9 mouse cellular contexts compared by ENCODE assay signal in the genomic region with DNA sequence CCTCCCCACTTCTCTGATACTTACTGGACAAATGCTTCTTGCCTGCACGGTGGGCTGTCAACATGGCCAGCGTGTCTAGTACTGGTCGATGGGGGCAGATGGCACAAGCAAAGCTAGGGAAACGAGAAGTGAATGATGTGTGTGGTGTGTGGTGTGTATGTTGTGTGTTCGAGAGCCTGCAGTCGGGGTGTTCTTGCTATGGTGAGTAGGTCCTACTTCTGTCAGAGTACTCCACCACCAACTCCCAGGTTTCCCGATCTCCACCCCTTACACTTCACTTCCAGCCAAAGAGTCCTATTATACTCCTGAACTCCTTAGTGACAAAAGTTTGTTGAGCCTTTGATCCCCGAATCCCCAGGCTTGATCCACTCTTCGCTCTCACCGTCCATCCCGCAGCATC. TPM values are rescaled to one million over a fixed set of nuclear protein-coding genes. Genes with fewer than 3 reads are reported as not detected.
DNase-seq lines count a peak whose midpoint lies in the region; ATAC-seq and TF ChIP-seq lines count a peak whose summit lies in the region.
"Had no signal": no experiment of that assay in that cellular context is flagged by ENCODE, and none has a peak within 500 bp of the region (broad histone marks: within the 10 kb centered on the region; RNA-seq: fewer than 3 reads in every experiment).

No protein-coding gene starts in this region.

- WGBS in heart, embryonic 10.5 days, result 56% methylated on average over 11 of the region's 11 CpGs
- 56% methylated on average over 11 of the region's 11 CpGs for WGBS in forebrain, embryonic 15.5 days
- WGBS in liver, embryonic 15.5 days (ENCODE audit: insufficient replicate concordance), result 51% methylated on average over 11 of the region's 11 CpGs

- peak; percentile 13; the same call in 1 of the 2 replicates for ATAC-seq in forebrain, embryonic 15.5 days (replicated peaks)
- no peak for ATAC-seq in liver, embryonic 15.5 days (ENCODE audit: insufficient read depth)

- H3K36me3 ChIP-seq in heart, embryonic 10.5 days, result peaks cover 42% of the 10 kb centered on the region
- peaks cover 38% of the 10 kb centered on the region for H3K36me3 ChIP-seq in E14TG2a.4 (ENCODE audit: insufficient read depth, low read length)
- peaks cover 22% of the 10 kb centered on the region for H3K36me3 ChIP-seq in forebrain, embryonic 15.5 days
- H3K36me3 ChIP-seq in liver, embryonic 15.5 days (replicated peaks), result peaks cover 28% of the 10 kb centered on the region

- peaks cover 20% of the 10 kb centered on the region for H3K4me1 ChIP-seq in heart, embryonic 10.5 days
- H3K4me1 ChIP-seq in E14TG2a.4 (replicated peaks; ENCODE audit: low read depth, low read length), result peaks cover 54% of the 10 kb centered on the region
- peaks cover 21% of the 10 kb centered on the region for H3K4me1 ChIP-seq in forebrain, embryonic 15.5 days
- peaks cover 31% of the 10 kb centered on the region for H3K4me1 ChIP-seq in liver, embryonic 15.5 days (replicated peaks)

- peak overlapping the region; percentile 92 for H3K27ac ChIP-seq in heart, embryonic 10.5 days
- peak overlapping the region; percentile 79 for H3K27ac ChIP-seq in forebrain, embryonic 15.5 days (replicated peaks)
- peak overlapping the region; percentile 86 for H3K27ac ChIP-seq in liver, embryonic 15.5 days (replicated peaks)

- peak overlapping the region; percentile 71 for H3K4me3 ChIP-seq in heart, embryonic 10.5 days
- H3K4me3 ChIP-seq in E14TG2a.4 (replicated peaks; ENCODE audit: low read length), result peak overlapping the region; percentile 84
- peak overlapping the region; percentile 68 for H3K4me3 ChIP-seq in forebrain, embryonic 15.5 days
- H3K4me3 ChIP-seq in liver, embryonic 15.5 days (replicated peaks), result peak overlapping the region; percentile 71

- H3K9ac ChIP-seq in forebrain, embryonic 15.5 days (replicated peaks), result peak overlapping the region; percentile 76
- H3K9ac ChIP-seq in liver, embryonic 15.5 days, result peak overlapping the region; percentile 63

- intact Hi-C loops in heart, postnatal 10 days (cut with DNase I), result no loop called here

- TF ChIP-seq CTCF in E14TG2a.4 (conservative IDR thresholded peaks at IDR 0.05; ENCODE audit: low read length), result no peak

- H3K27me3 ChIP-seq in heart, embryonic 10.5 days (ENCODE audit: insufficient read depth, poor library complexity, severe bottlenecking), result no peaks in the 10 kb centered on the region
- H3K27me3 ChIP-seq in E14TG2a.4 (ENCODE audit: insufficient read depth, low read length), result no peaks in the 10 kb centered on the region
- no peaks in the 10 kb centered on the region for H3K27me3 ChIP-seq in forebrain, embryonic 15.5 days
- no peaks in the 10 kb centered on the region for H3K27me3 ChIP-seq in liver, embryonic 15.5 days

- H3K9me3 ChIP-seq in heart, embryonic 10.5 days, result no peaks in the 10 kb centered on the region
- H3K9me3 ChIP-seq in E14TG2a.4 (ENCODE audit: low read length), result no peaks in the 10 kb centered on the region
- no peaks in the 10 kb centered on the region for H3K9me3 ChIP-seq in forebrain, embryonic 15.5 days
- no peaks in the 10 kb centered on the region for H3K9me3 ChIP-seq in liver, embryonic 15.5 days (replicated peaks)

- peak overlapping the region; percentile 90 for H3K4me2 ChIP-seq in forebrain, embryonic 15.5 days (replicated peaks)
- H3K4me2 ChIP-seq in liver, embryonic 15.5 days, result peak overlapping the region; percentile 87

- no peak for DNase-seq in heart, embryonic 10.5 days (ENCODE audit: low spot score)
- DNase-seq in heart, postnatal 10 days, result no peak
- DNase-seq in adrenal gland, adult 8-10 months, result no peak
- no peak for DNase-seq in gastrocnemius, postnatal 25 days
- DNase-seq in lung, postnatal 14 days, result no peak

RNA-seq across cellular contexts. Expression of gene Scnm1, which starts 0.6 kb away (rescaled TPM):
- polyA plus RNA-seq in heart, embryonic 10.5 days (2016; fragmentation: Nextera tagmentation; extraction: Ambion mirVana), result 55.3 and 60.9 TPM in 2 replicates
- total RNA-seq in heart, postnatal 10 days (2021), result 10 to 100 TPM; 28.9 to 34.9 TPM
- 105 and 108 TPM in 2 replicates for polyA plus RNA-seq in forebrain, embryonic 15.5 days (2015; fragmentation: Nextera tagmentation; extraction: Ambion mirVana)
- polyA plus RNA-seq in liver, embryonic 15.5 days (2015; fragmentation: Nextera tagmentation; extraction: Ambion mirVana), result 25.6 and 26.1 TPM in 2 replicates
- 10 to 100 TPM; 30.8 to 58.2 (median 43.5) TPM for total RNA-seq in adrenal gland, adult 8-10 months (2022)
- 10 to 100 TPM; 26.6 to 34.1 TPM for total RNA-seq in gastrocnemius, postnatal 25 days (2021)

RNA-seq across cellular contexts. Expression of gene Lysmd1, which starts 0.7 kb away (rescaled TPM):
- 8.7 and 10.1 TPM in 2 replicates for polyA plus RNA-seq in heart, embryonic 10.5 days (2016; fragmentation: Nextera tagmentation; extraction: Ambion mirVana)
- total RNA-seq in heart, postnatal 10 days (2021), result 1 to 10 TPM; 8.0 to 8.6 TPM
- 39.8 and 42.2 TPM in 2 replicates for polyA plus RNA-seq in forebrain, embryonic 15.5 days (2015; fragmentation: Nextera tagmentation; extraction: Ambion mirVana)
- 7.1 and 8.3 TPM in 2 replicates for polyA plus RNA-seq in liver, embryonic 15.5 days (2015; fragmentation: Nextera tagmentation; extraction: Ambion mirVana)
- total RNA-seq in adrenal gland, adult 8-10 months (2022), result 10 to 100 TPM in 3 of 4 experiments, 1 to 10 TPM in 1; 8.4 to 11.4 (median 10.4) TPM
- 1 to 10 TPM; 6.4 to 7.0 TPM for total RNA-seq in gastrocnemius, postnatal 25 days (2021)

RNA-seq across cellular contexts. Expression of gene Tmod4, which starts 8.9 kb away (rescaled TPM):
- polyA plus RNA-seq in heart, embryonic 10.5 days (2016; fragmentation: Nextera tagmentation; extraction: Ambion mirVana), result 0.70 and 0.90 TPM in 2 replicates
- 1 to 10 TPM; 9.6 to 9.9 TPM for total RNA-seq in heart, postnatal 10 days (2021)
- 0.74 and 1.1 TPM in 2 replicates for polyA plus RNA-seq in forebrain, embryonic 15.5 days (2015; fragmentation: Nextera tagmentation; extraction: Ambion mirVana)
- 0.53 and 0.88 TPM in 2 replicates for polyA plus RNA-seq in liver, embryonic 15.5 days (2015; fragmentation: Nextera tagmentation; extraction: Ambion mirVana)
- 1 to 10 TPM in 1 of 4 experiments, under 1 TPM in 1, not detected in 2; 0.56 to 1.5 TPM for total RNA-seq in adrenal gland, adult 8-10 months (2022)
- 100 to 1,000 TPM; 481 to 623 TPM for total RNA-seq in gastrocnemius, postnatal 25 days (2021)
- total RNA-seq: common myeloid progenitor, adult 5-6 weeks had no signal

RNA-seq across cellular contexts. Expression of gene Tnfaip8l2, which starts 9.0 kb away (rescaled TPM):
- 0.21 and 1.2 TPM in 2 replicates for polyA plus RNA-seq in heart, embryonic 10.5 days (2016; fragmentation: Nextera tagmentation; extraction: Ambion mirVana)
- 1 to 10 TPM; 1.7 to 1.8 TPM for total RNA-seq in heart, postnatal 10 days (2021)
- 2.5 and 3.6 TPM in 2 replicates for polyA plus RNA-seq in forebrain, embryonic 15.5 days (2015; fragmentation: Nextera tagmentation; extraction: Ambion mirVana)
- polyA plus RNA-seq in liver, embryonic 15.5 days (2015; fragmentation: Nextera tagmentation; extraction: Ambion mirVana), result 9.3 and 9.8 TPM in 2 replicates
- 1 to 10 TPM; 1.8 to 5.0 (median 3.2) TPM for total RNA-seq in adrenal gland, adult 8-10 months (2022)
- under 1 TPM; 0.48 to 0.97 TPM for total RNA-seq in gastrocnemius, postnatal 25 days (2021)

RNA-seq across cellular contexts. Expression of gene Vps72, which starts 22.4 kb away (rescaled TPM):
- polyA plus RNA-seq in heart, embryonic 10.5 days (2016; fragmentation: Nextera tagmentation; extraction: Ambion mirVana), result 124 and 172 TPM in 2 replicates
- total RNA-seq in heart, postnatal 10 days (2021), result 10 to 100 TPM; 39.0 to 53.0 TPM
- 235 and 247 TPM in 2 replicates for polyA plus RNA-seq in forebrain, embryonic 15.5 days (2015; fragmentation: Nextera tagmentation; extraction: Ambion mirVana)
- polyA plus RNA-seq in liver, embryonic 15.5 days (2015; fragmentation: Nextera tagmentation; extraction: Ambion mirVana), result 31.4 and 36.6 TPM in 2 replicates
- 10 to 100 TPM; 54.8 to 72.9 (median 63.4) TPM for total RNA-seq in adrenal gland, adult 8-10 months (2022)
- 10 to 100 TPM; 36.0 to 40.4 TPM for total RNA-seq in gastrocnemius, postnatal 25 days (2021)

Comparison
In these comparisons a context has a peak if more than half of its experiments do, and no peak if none do; other contexts are left out.
1. RNA of gene Tmod4, which starts 8.9 kb away (total RNA-seq): 481 to 623 TPM in gastrocnemius, postnatal 25 days; 9.6 to 9.9 TPM in heart, postnatal 10 days and 0.56 to 1.5 TPM in adrenal gland, adult 8-10 months; every median in the first group is over 10 times any median in the second.
2. Peak in every context shown above with its lines, with median percentiles within 50 percentile points of each other: H3K27ac ChIP-seq and H3K4me3 ChIP-seq.